ENCODE assay signal across 8 mouse cellular contexts in genomic region chr5:109602585-109602984, GRCm38 (mm10). TPM values are rescaled to one million over a fixed set of nuclear protein-coding genes. Genes with fewer than 3 reads are reported as not detected.
A peak's percentile ranks its signal among the peaks of the same experiment; 100 is the strongest.
DNase-seq lines count a peak whose midpoint lies in the region; ATAC-seq and TF ChIP-seq lines count a peak whose summit lies in the region.

No protein-coding gene starts in this region.

- WGBS in cerebellum, adult 2 months, result 39% methylated on average over 1 of the region's 1 CpGs
- 31% methylated on average over 1 of the region's 1 CpGs for WGBS in limb, embryonic 11.5 days
- 52% methylated on average over 1 of the region's 1 CpGs for WGBS in limb, embryonic 10.5 days
- 42% methylated on average over 1 of the region's 1 CpGs for WGBS in limb, embryonic 14.5 days
- WGBS in stomach, postnatal 0 days, result 52% methylated on average over 1 of the region's 1 CpGs
- 56% methylated on average over 1 of the region's 1 CpGs for WGBS in neural tube, embryonic 15.5 days

- TF ChIP-seq EP300 in stomach, postnatal 0 days (optimal IDR thresholded peaks at IDR 0.05), result no peak

- no peak overlapping the region for H3K27ac ChIP-seq in cerebellum, adult 2 months (ENCODE audit: insufficient read depth, low read length)
- no peak overlapping the region for H3K27ac ChIP-seq in limb, embryonic 11.5 days (replicated peaks; ENCODE audit: low read depth, low read length)
- H3K27ac ChIP-seq in limb, embryonic 10.5 days, result no peak overlapping the region
- no peak overlapping the region for H3K27ac ChIP-seq in limb, embryonic 14.5 days (replicated peaks; ENCODE audit: low read depth, low read length)
- no peak overlapping the region for H3K27ac ChIP-seq in stomach, postnatal 0 days (replicated peaks)
- no peak overlapping the region for H3K27ac ChIP-seq in neural tube, embryonic 15.5 days (replicated peaks)

- no peaks in the 10 kb centered on the region; the same call in 1 of the 2 replicates for H3K27me3 ChIP-seq in cerebellum, adult 2 months (ENCODE audit: control insufficient read depth, insufficient read depth, low read length)
- H3K27me3 ChIP-seq in limb, embryonic 11.5 days (ENCODE audit: control insufficient read depth, insufficient read depth, low read length), result no peaks in the 10 kb centered on the region
- H3K27me3 ChIP-seq in limb, embryonic 10.5 days (ENCODE audit: low read depth, poor library complexity, severe bottlenecking), result no peaks in the 10 kb centered on the region
- H3K27me3 ChIP-seq in limb, embryonic 14.5 days (ENCODE audit: control insufficient read depth, insufficient read depth, low read length), result no peaks in the 10 kb centered on the region
- H3K27me3 ChIP-seq in stomach, postnatal 0 days (ENCODE audit: control insufficient read depth, insufficient read depth, low read length), result no peaks in the 10 kb centered on the region
- no peaks in the 10 kb centered on the region for H3K27me3 ChIP-seq in neural tube, embryonic 15.5 days (replicated peaks)

- H3K4me3 ChIP-seq in cerebellum, adult 2 months (replicated peaks; ENCODE audit: insufficient read depth, low read depth, low read length), result no peak overlapping the region
- H3K4me3 ChIP-seq in limb, embryonic 11.5 days (ENCODE audit: low read depth, low read length), result no peak overlapping the region
- H3K4me3 ChIP-seq in limb, embryonic 10.5 days, result no peak overlapping the region
- H3K4me3 ChIP-seq in limb, embryonic 14.5 days (replicated peaks; ENCODE audit: low read length), result no peak overlapping the region
- no peak overlapping the region for H3K4me3 ChIP-seq in stomach, postnatal 0 days (ENCODE audit: low read depth, low read length)
- no peak overlapping the region for H3K4me3 ChIP-seq in neural tube, embryonic 15.5 days (replicated peaks)

- no peak overlapping the region for H3K4me2 ChIP-seq in limb, embryonic 11.5 days (ENCODE audit: low read depth, severe bottlenecking)
- no peak overlapping the region for H3K4me2 ChIP-seq in limb, embryonic 14.5 days (replicated peaks; ENCODE audit: low read depth, low read length, severe bottlenecking)
- H3K4me2 ChIP-seq in stomach, postnatal 0 days (replicated peaks; ENCODE audit: low read depth), result no peak overlapping the region
- H3K4me2 ChIP-seq in neural tube, embryonic 15.5 days, result no peak overlapping the region

- H3K9ac ChIP-seq in limb, embryonic 11.5 days (ENCODE audit: low read length), result no peak overlapping the region
- H3K9ac ChIP-seq in limb, embryonic 14.5 days (ENCODE audit: low read depth, low read length, severe bottlenecking), result no peak overlapping the region
- H3K9ac ChIP-seq in stomach, postnatal 0 days (ENCODE audit: low read length), result no peak overlapping the region
- no peak overlapping the region for H3K9ac ChIP-seq in neural tube, embryonic 15.5 days (replicated peaks)

- TF ChIP-seq POLR2A in cerebellum, adult 2 months (IDR thresholded peaks at IDR 0.05; ENCODE audit: borderline replicate concordance, insufficient read depth, low read length), result no peak
- TF ChIP-seq POLR2A in limb, embryonic 14.5 days (IDR thresholded peaks at IDR 0.05; ENCODE audit: borderline replicate concordance, extremely low read depth, insufficient read depth, insufficient read length), result no peak

- no peak for DNase-seq in cerebellum, adult 2 months
- DNase-seq in cerebellum, adult 8-10 months, result no peak
- DNase-seq in limb, embryonic 11.5 days (ENCODE audit: low spot score), result peak; percentile 50
- no peak for DNase-seq in limb, embryonic 10.5 days (ENCODE audit: low spot score)
- DNase-seq in c-Kit-positive CD71-positive TER-119-positive erythroid progenitor cells, embryonic 14.5 days (ENCODE audit: low spot score), result peak; percentile 39
- peak; percentile 28 for DNase-seq in limb, embryonic 14.5 days (ENCODE audit: low spot score)
- DNase-seq in stomach, postnatal 0 days (ENCODE audit: low spot score), result peak; percentile 30

- peak; percentile 22; the same call in 1 of the 2 replicates for TF ChIP-seq CTCF in cerebellum, adult 2 months (IDR thresholded peaks at IDR 0.05; ENCODE audit: borderline replicate concordance, insufficient read depth, low read depth, low read length)
- TF ChIP-seq CTCF in stomach, postnatal 0 days (IDR thresholded peaks at IDR 0.05; ENCODE audit: low read depth), result peak; percentile 83

- no peaks in the 10 kb centered on the region for H3K4me1 ChIP-seq in cerebellum, adult 2 months (ENCODE audit: control insufficient read depth, insufficient read depth, low read length)
- H3K4me1 ChIP-seq in limb, embryonic 11.5 days (ENCODE audit: control insufficient read depth, insufficient read depth, low read length), result no peaks in the 10 kb centered on the region
- H3K4me1 ChIP-seq in limb, embryonic 10.5 days, result no peaks in the 10 kb centered on the region
- no peaks in the 10 kb centered on the region for H3K4me1 ChIP-seq in limb, embryonic 14.5 days (ENCODE audit: control insufficient read depth, insufficient read depth, low read length)
- H3K4me1 ChIP-seq in stomach, postnatal 0 days (replicated peaks; ENCODE audit: control insufficient read depth, insufficient read depth), result no peaks in the 10 kb centered on the region
- H3K4me1 ChIP-seq in neural tube, embryonic 15.5 days, result no peaks in the 10 kb centered on the region

- no peak for ATAC-seq in limb, embryonic 11.5 days (ENCODE audit: insufficient number of reproducible peaks, low FRiP score, low TSS enrichment, low read depth)
- ATAC-seq in limb, embryonic 14.5 days (ENCODE audit: low FRiP score, low read depth), result no peak
- ATAC-seq in stomach, postnatal 0 days (ENCODE audit: low FRiP score, low TSS enrichment), result 0 out of 2 replicates have a peak, but pooled peaks have one; percentile 45
- ATAC-seq in neural tube, embryonic 15.5 days (ENCODE audit: low FRiP score), result no peak

- H3K36me3 ChIP-seq in limb, embryonic 11.5 days (ENCODE audit: control insufficient read depth, insufficient read depth, low read length), result no peaks in the 10 kb centered on the region
- H3K36me3 ChIP-seq in limb, embryonic 10.5 days, result no peaks in the 10 kb centered on the region
- H3K36me3 ChIP-seq in limb, embryonic 14.5 days (ENCODE audit: control insufficient read depth, insufficient read depth, low read length), result no peaks in the 10 kb centered on the region
- H3K36me3 ChIP-seq in stomach, postnatal 0 days (ENCODE audit: control insufficient read depth, insufficient read depth, low read length), result no peaks in the 10 kb centered on the region
- H3K36me3 ChIP-seq in neural tube, embryonic 15.5 days, result no peaks in the 10 kb centered on the region

- no peaks in the 10 kb centered on the region for H3K9me3 ChIP-seq in limb, embryonic 11.5 days (ENCODE audit: control insufficient read depth, low read length)
- H3K9me3 ChIP-seq in limb, embryonic 10.5 days (replicated peaks), result no peaks in the 10 kb centered on the region
- no peaks in the 10 kb centered on the region for H3K9me3 ChIP-seq in limb, embryonic 14.5 days (ENCODE audit: control insufficient read depth, low read length)
- H3K9me3 ChIP-seq in stomach, postnatal 0 days (ENCODE audit: control insufficient read depth, low read length), result no peaks in the 10 kb centered on the region
- no peaks in the 10 kb centered on the region for H3K9me3 ChIP-seq in neural tube, embryonic 15.5 days (replicated peaks)

RNA-seq across cellular contexts. Expression of gene Crlf2, which starts 43.8 kb away (rescaled TPM):
- polyA plus RNA-seq in cerebellum, adult 2 months (2012; rRNA removed), result 15.7 and 17.5 TPM in 2 replicates
- polyA plus RNA-seq in limb, embryonic 11.5 days (2014; fragmentation: Nextera tagmentation; extraction: Ambion mirVana), result 3.0 and 4.7 TPM in 2 replicates
- 7.0 and 8.1 TPM in 2 replicates for polyA plus RNA-seq in limb, embryonic 10.5 days (2016; fragmentation: Nextera tagmentation; extraction: Ambion mirVana)
- 22.1 and 35.5 TPM in 2 replicates for polyA plus RNA-seq in limb, embryonic 14.5 days (2012; rRNA removed)
- 9.1 and 11.0 TPM in 2 replicates for polyA plus RNA-seq in limb, embryonic 14.5 days (2014; fragmentation: Nextera tagmentation; extraction: Ambion mirVana)
- 8.7 and 9.9 TPM in 2 replicates for polyA plus RNA-seq in stomach, postnatal 0 days (2015; fragmentation: Nextera tagmentation; extraction: Ambion mirVana)
- 23.2 and 23.6 TPM in 2 replicates for polyA plus RNA-seq in neural tube, embryonic 15.5 days (2015; fragmentation: Nextera tagmentation; extraction: Ambion mirVana)

Comparison
In these comparisons a context has a peak if more than half of its experiments do, and no peak if none do; other contexts are left out.
1. DNase-seq: peak in limb, embryonic 11.5 days (single experiment), c-Kit-positive CD71-positive TER-119-positive erythroid progenitor cells, embryonic 14.5 days (single experiment), limb, embryonic 14.5 days (single experiment) and stomach, postnatal 0 days (single experiment); none in cerebellum, adult 2 months (0 of 2), cerebellum, adult 8-10 months (single experiment) and limb, embryonic 10.5 days (single experiment).